Mouse (Mus musculus): ENCODE measurements around the gene Wsb1.
"Not testable (repeated sequence)": the region's sequence is repeated elsewhere in the genome, so short reads cannot be mapped to it uniquely, and the experiment has no call there.

Gene Wsb1

DNA sequence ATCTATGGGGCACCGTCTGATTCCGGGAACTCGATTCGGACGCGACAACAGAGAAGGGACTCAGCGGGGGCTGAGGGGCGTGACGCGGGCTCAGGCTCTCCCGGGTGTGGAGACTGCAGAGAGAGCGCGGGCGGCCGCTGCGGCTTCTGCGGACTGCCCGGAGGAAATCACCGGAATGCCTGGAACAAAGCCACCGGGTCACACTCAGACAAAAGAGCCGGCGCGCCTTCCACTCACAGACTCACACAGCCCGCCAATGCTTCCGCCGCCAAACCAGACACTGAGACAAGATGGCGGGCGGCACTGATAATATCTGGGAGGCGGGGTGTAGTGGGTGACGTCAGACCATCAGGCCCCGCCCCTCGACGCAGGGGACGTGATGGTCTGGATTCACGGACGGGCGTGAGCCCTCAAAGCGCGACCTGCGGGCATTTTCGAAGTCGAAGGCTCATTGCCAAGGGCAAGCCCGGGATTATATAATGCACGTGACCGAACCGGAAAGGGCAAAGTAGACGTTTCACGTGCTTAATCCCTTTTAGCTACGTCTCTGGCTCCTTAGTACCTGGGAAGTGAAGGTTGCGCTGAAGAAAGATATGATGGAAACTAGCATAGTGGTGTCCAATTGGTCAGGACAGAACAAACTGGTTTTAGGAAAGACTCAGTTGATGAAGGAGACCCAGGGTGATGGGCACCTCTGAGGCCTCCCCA, at the start of gene Wsb1:
Gene Wsb1, minus strand, starts transcription at position 281 of the 708 bp plus-strand sequence.
- DNase-seq (ENCODE audit: low spot score) = peak; percentile 93

GRCm38 (mm10) chr11:79304245-79304644, 49.8 kb upstream of the Wsb1 start:
- not testable (repeated sequence) for DNase-seq (ENCODE audit: low spot score)

DNA sequence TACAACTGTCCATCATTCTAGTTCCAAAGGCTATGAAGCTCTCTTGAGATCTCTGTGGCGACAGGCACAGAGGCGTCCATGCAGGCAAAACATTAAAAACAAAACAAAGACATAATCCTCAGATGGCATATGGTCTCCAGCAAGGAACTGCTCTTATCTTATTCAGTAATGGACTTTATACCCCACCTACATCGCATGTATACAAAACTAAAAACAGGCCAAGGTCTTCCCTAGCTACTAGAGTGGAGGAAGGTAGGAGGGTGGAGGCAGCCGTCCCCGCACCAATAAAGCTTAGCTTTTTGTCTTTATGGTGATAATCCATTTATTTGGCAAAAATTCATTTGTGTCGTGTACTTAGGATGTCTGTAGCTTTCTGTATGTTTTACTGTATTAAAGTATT, 48.6 kb upstream of the Wsb1 start:
- DNase-seq (ENCODE audit: low spot score) = no peak

DNA sequence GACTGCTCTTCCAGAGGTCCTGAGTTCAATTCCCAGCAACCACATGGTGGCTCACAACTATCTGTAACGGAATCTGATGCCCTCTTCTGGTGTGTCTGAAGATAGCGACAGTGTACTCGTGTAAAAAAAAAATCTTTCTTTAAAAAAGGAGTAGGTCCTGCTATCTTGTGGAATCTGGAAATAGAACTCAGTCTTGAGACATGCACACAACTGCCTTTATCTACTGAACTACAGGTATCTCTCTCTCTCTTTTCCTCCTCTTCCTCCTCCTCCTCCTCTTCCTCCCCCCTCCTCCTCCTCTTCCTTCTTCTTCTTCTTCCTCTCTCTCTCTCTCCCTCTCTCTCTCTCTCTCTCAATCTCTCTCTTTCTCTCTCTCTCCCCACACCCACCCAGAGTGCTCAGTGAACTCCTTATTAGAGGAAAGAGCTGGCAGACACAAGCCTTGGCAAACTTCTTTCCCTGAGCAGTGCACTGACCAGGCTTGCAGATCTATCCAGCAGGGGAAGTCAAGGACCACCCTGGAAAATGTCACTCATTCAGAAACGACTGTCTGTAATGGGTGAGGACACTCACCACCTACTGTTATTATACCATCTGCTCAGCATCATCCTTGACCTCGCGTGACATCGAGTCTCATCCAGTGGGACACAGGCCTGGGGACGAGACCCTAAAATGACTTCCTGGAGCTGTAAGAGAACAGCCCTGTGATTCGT, 45.4 kb upstream of the Wsb1 start:
- no peak for DNase-seq (ENCODE audit: low spot score)

GRCm38 (mm10) chr11:79296856-79297491, 42.5 kb upstream of the Wsb1 start, which contains the start of gene Gm9964:
Gene Gm9964 (minus strand): TSS chr11:79296906.
- DNase-seq (ENCODE audit: low spot score) = no peak

GRCm38 (mm10) chr11:79296167-79296566, 41.7 kb upstream of the Wsb1 start:
- DNase-seq (ENCODE audit: low spot score) = peak; percentile 33

DNA sequence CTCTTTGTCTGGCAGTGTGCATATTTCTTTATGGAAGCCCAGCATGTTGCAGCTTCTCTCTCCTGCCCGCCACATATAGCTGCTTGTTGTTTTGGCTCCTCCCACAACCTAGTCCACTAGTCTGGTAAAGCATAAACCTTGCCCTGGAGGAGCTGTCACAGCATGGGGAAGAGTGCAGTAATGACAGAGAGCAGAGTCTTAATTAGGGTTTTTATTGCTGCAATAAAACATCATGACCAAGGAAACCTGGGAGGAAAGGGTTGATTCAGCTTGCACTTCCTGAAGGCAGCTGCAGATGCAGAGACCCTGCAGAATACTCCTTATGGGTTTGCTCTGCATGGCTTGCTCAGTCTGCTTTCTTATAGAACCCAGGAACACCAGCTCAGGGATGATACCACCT, 39.5 kb upstream of the Wsb1 start:
- DNase-seq (ENCODE audit: low spot score) = no peak

GRCm38 (mm10) chr11:79293025-79293424, 38.6 kb upstream of the Wsb1 start:
- no peak for DNase-seq (ENCODE audit: low spot score)

- DNase-seq (ENCODE audit: low spot score) = no peak
Measured at GRCm38 (mm10) chr11:79292130-79292529, 37.7 kb upstream of the Wsb1 start.

- DNase-seq (ENCODE audit: low spot score) = no peak
Measured at GRCm38 (mm10) chr11:79291651-79292050, 37.2 kb upstream of the Wsb1 start.

- no peak for DNase-seq (ENCODE audit: low spot score)
Measured at GRCm38 (mm10) chr11:79290473-79290872, 36.0 kb upstream of the Wsb1 start.

DNA sequence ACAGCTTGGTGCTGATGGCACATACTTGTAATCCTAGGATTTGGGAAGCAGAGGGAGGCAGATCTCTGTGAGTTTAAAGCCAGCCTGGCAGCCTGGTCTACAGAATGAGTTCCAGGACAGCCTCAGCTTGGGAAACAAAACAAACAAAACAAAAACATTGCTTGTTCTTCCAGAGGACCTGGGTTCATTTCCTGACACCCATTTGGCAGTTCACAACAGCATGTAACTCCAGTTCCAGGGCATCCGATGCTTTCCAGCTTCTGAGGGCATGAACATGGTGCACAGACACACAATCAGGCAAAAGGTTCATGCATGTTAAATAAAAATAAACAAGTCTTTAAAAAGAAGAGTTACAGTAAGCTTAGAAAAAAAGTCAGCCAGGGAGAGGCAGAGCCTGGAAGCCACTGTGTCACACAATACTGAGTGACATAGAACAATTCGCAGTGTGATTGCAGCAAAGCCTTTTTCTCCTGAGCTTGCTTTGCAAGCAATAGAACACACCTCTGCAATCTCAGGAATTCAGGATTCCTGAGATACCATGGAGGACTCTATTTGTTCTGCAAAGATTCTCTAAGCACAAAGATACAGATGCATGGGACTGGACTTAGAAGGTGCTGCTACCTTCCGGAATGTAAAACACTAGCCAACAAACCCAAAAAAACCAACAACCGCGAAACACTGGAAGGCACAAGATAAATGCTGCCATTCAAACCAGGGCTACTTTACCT, 34.6 kb upstream of the Wsb1 start:
- DNase-seq (ENCODE audit: low spot score) = no peak

- DNase-seq (ENCODE audit: low spot score) = no peak
Measured at GRCm38 (mm10) chr11:79288278-79288843, 33.9 kb upstream of the Wsb1 start.

DNA sequence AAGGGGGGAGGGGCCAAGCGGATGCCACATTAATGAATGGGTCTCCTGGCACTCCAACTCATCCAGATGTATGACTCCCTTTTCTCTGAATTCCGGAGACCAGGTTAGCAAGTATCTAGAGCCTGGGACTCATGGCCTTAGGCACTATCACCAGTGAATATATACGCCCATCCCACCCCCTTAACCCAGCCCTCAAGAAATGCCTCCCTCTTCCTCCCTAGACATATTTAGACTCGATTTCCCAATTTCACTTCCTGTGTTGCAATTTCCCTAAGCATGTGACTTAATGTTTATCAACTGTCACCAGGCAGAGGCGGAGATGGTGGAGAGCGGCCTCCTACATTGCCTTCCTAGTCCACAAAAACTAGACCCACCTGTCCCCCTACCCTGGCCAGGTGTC, 33.0 kb upstream of the Wsb1 start:
- no peak for DNase-seq (ENCODE audit: low spot score)

GRCm38 (mm10) chr11:79286305-79286799, 31.9 kb upstream of the Wsb1 start:
- no peak for DNase-seq (ENCODE audit: low spot score)

GRCm38 (mm10) chr11:79283350-79284030, 29.0 kb upstream of the Wsb1 start:
- no peak for DNase-seq (ENCODE audit: low spot score)

- DNase-seq (ENCODE audit: low spot score) = no peak
Measured at GRCm38 (mm10) chr11:79281396-79281795, 26.9 kb upstream of the Wsb1 start.

- DNase-seq (ENCODE audit: low spot score) = no peak
Measured at GRCm38 (mm10) chr11:79279732-79280405, 25.4 kb upstream of the Wsb1 start.

DNA sequence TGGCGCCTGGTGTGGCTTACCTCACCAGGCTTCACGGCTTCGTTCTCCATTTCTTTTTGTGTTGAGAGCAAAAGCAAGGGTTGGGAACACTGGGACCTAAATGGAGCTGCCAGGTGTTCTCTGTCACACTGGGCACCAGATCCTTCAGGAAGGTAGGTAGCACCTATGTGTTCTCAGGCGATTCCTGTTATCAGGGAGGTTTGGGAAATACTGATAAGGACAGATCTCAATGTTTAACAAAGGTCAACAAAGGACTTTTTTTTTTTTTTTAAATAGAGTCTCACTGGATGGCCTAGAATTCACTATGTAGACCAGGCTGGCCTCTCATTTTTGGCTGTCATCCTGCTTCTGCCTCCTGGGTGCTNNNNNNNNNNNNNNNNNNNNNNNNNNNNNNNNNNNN, 19.3 kb upstream of the Wsb1 start:
- no peak for DNase-seq (ENCODE audit: low spot score)

DNA sequence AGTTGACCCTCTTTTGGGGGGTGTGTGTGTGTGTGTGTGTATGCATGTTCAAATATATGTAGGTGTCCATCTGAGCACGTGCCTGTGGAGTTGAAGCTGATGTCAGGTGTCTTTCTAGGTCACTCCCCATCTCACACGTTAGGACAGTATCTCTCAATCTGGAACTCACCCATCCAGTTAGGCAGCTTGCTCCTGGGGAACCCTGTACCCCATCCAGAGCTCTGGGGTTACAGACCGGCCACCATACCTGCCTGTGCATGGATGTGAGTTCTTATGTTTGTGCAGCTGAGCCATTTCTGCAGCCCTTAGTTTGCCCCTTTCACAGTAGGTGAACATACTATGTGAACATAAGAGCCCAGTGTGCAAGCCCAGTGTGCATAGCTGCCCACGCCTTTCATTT, 18.6 kb upstream of the Wsb1 start:
- DNase-seq (ENCODE audit: low spot score) = no peak

DNA sequence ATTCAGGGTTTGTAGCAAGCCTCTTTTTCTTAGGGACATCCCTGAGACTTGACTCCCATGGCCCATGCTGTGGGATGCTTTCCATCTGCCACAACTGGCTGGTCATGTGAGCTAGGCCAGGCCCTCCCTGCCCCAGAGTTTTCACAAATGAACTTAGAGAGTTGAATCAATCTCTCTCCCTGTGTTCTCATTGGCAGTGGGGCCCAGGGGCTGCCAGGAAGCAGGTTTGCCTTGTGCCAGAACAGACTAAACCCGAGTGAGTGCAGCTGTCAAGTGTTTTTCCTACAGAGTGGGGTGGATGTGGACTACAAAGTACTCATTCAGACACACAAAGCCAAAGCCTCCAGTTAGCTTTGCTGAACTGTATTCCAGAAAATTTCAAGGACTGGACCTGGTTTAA, 12.7 kb upstream of the Wsb1 start:
- DNase-seq (ENCODE audit: low spot score) = no peak

Data from urinary bladder, postnatal 25 days (tissue).